12 mouse cellular contexts compared by ENCODE assay signal in the genomic region with DNA sequence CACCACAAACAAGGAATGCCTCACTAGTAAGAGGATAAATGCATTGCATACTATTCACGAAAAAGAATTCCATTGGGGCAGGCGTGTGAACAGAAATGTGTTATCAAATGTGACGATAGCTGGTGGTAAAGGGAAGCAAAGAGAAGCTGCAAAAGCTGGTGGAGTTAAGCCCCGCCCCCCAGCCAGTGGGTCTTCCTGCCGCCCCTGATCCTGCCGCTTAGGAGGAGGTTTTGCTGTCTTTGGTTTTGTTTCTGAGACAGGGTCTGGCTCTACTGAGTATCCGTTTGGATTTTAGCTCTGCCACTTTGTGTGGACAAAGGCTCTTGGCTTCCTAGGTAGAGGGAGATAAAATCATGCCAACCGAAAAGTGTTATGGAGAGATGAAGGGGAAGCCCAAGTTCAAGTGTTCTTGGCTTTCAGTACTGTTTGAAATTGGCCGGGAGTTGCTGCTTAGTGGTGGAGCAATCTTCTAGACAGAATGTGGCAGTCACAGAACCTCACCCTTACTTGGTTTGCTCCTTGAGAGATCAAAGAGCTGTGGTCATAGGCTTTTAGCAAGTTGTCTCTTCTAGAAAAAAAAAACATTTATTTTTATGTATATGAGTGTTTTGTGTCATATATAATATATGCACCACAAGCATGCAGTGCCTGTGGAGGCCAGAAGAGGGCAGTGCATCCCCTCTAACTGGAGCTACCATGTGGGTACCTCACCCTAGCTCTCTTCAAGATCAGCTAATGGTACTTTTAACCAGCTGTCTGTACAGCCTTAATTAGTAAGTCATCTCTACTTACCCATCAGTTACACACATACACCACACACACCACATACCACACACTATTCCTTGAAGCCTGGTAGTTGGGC. TPM values are rescaled to one million over a fixed set of nuclear protein-coding genes. Genes with fewer than 3 reads are reported as not detected.
DNase-seq lines count a peak whose midpoint lies in the region; ATAC-seq and TF ChIP-seq lines count a peak whose summit lies in the region.
"Had no signal": no experiment of that assay in that cellular context is flagged by ENCODE, and none has a peak within 500 bp of the region (broad histone marks: within the 10 kb centered on the region; RNA-seq: fewer than 3 reads in every experiment).

No protein-coding gene starts in this region.

- TF ChIP-seq POLR2A in MEL (IDR thresholded peaks at IDR 0.05; ENCODE audit: control insufficient read depth in 1 of 2, insufficient read depth in 1 of 2, low read depth in 1 of 2, low read length in 2 of 2, poor library complexity in 1 of 2): no peak

- H3K27me3 ChIP-seq in MEL (ENCODE audit: control insufficient read depth in 1 of 2, insufficient read depth in 2 of 2, low read length in 2 of 2): no peaks in the 10 kb centered on the region
- no peaks in the 10 kb centered on the region for H3K27me3 ChIP-seq in lung, postnatal 0 days (replicated peaks; ENCODE audit: insufficient read depth, low read length)
- H3K27me3 ChIP-seq: midbrain, embryonic 12.5 days had no signal

- H3K36me3 ChIP-seq in MEL (ENCODE audit: control insufficient read depth in 1 of 2, insufficient read depth in 2 of 2, low read length in 2 of 2): no peaks in the 10 kb centered on the region
- H3K36me3 ChIP-seq in lung, postnatal 0 days (ENCODE audit: insufficient read depth, low read length): no peaks in the 10 kb centered on the region
- H3K36me3 ChIP-seq: midbrain, embryonic 12.5 days had no signal

- H3K9me3 ChIP-seq in MEL (replicated peaks; ENCODE audit: insufficient read depth, low read length): no peaks in the 10 kb centered on the region
- H3K9me3 ChIP-seq in lung, postnatal 0 days (ENCODE audit: low read length): no peaks in the 10 kb centered on the region
- H3K9me3 ChIP-seq: midbrain, embryonic 12.5 days had no signal

- no peaks in the 10 kb centered on the region for H3K4me1 ChIP-seq in MEL (ENCODE audit: control insufficient read depth in 1 of 2, insufficient read depth in 2 of 2, low read length in 2 of 2)
- H3K4me1 ChIP-seq in lung, postnatal 0 days (ENCODE audit: insufficient read depth, low read depth, low read length): no peaks in the 10 kb centered on the region
- H3K4me1 ChIP-seq: midbrain, embryonic 12.5 days had no signal

- H3K4me3 ChIP-seq in MEL (ENCODE audit: control insufficient read depth in 1 of 2, insufficient read depth in 1 of 2, low read depth in 2 of 2, low read length in 2 of 2): no peak overlapping the region
- H3K4me3 ChIP-seq in lung, postnatal 0 days (ENCODE audit: low read depth, low read length): no peak overlapping the region
- H3K4me3 ChIP-seq: midbrain, embryonic 12.5 days had no signal

- H3K79me2 ChIP-seq in MEL (ENCODE audit: control insufficient read depth, insufficient read depth, low read length, poor library complexity): no peaks in the 10 kb centered on the region

- WGBS in lung, postnatal 0 days: 61% methylated on average over 9 of the region's 9 CpGs

- TF ChIP-seq EP300 in MEL (IDR thresholded peaks at IDR 0.05; ENCODE audit: low read depth in 1 of 2, low read length in 2 of 2): no peak
- TF ChIP-seq EP300 in lung, postnatal 0 days (IDR thresholded peaks at IDR 0.05): peak; percentile 65; the same call in 1 of the 2 replicates

- peak; percentile 37 for ATAC-seq in lung, postnatal 0 days
- ATAC-seq in granulocyte monocyte progenitor cell, adult 5-6 weeks (replicated peaks; ENCODE audit: poor library complexity, severe bottlenecking): no peak

- H3K9ac ChIP-seq in MEL (ENCODE audit: control insufficient read depth, low read depth, low read length, poor library complexity, severe bottlenecking): no peak overlapping the region
- H3K9ac ChIP-seq in lung, postnatal 0 days (replicated peaks; ENCODE audit: low read depth): no peak overlapping the region
- H3K9ac ChIP-seq: midbrain, embryonic 12.5 days had no signal

- H3K4me2 ChIP-seq in lung, postnatal 0 days (replicated peaks; ENCODE audit: low read depth, low read length): no peak overlapping the region
- H3K4me2 ChIP-seq: midbrain, embryonic 12.5 days had no signal

- peak; percentile 18 for TF ChIP-seq RAD21 in MEL (IDR thresholded peaks at IDR 0.05; ENCODE audit: low read depth, low read length)

- TF ChIP-seq CTCF in MEL (IDR thresholded peaks at IDR 0.05 in 2 of 3, conservative IDR thresholded peaks at IDR 0.05 in 1 of 3; ENCODE audit: control insufficient read depth in 1 of 3, insufficient read depth in 1 of 3, low read depth in 2 of 3, low read length in 3 of 3, poor library complexity in 1 of 3, severe bottlenecking in 1 of 3): peak; percentile 27 to 46 (median 39)
- TF ChIP-seq CTCF in lung, postnatal 0 days (IDR thresholded peaks at IDR 0.05): peak; percentile 60

- peak; percentile 36 to 60 for DNase-seq in cerebellum, postnatal 10 days
- DNase-seq in cerebellum, adult 8-10 months: no peak
- peak; percentile 31 for DNase-seq in kidney, postnatal 10 days
- DNase-seq in kidney, adult 18-20 months: no peak
- peak; percentile 14 for DNase-seq in MEL (ENCODE audit: low read depth, low spot score)
- DNase-seq in lung, postnatal 0 days (ENCODE audit: low spot score): peak; percentile 73
- no peak for DNase-seq in frontal cortex, postnatal 10 days (ENCODE audit: low spot score in 2 of 2)

- no peak overlapping the region for H3K27ac ChIP-seq in MEL (ENCODE audit: control insufficient read depth, low read depth, low read length)
- H3K27ac ChIP-seq in lung, postnatal 0 days (ENCODE audit: low read length): peak overlapping the region; percentile 54
- H3K27ac ChIP-seq: midbrain, embryonic 12.5 days had no signal

TF ChIP-seq in MEL, 35 proteins besides CTCF, POLR2A, EP300 and RAD21:
- TF ChIP-seq SMC3 (IDR thresholded peaks at IDR 0.05; ENCODE audit: low read depth, low read length) (peak; percentile 9; the same call in 1 of the 2 replicates), MEF2A (IDR thresholded peaks at IDR 0.05; ENCODE audit: extremely low read depth, insufficient replicate concordance, low read depth, low read length, poor library complexity, severe bottlenecking) (no peak)
TF ChIP-seq in MEL: peak in this region for 1.

RNA-seq across cellular contexts. Expression of a gene that starts 59.8 kb away (rescaled TPM):
- not detected in 2 replicates for total RNA-seq in MEL (2012; rRNA removed)
- polyA plus RNA-seq in MEL (2012; ENCODE audit: insufficient read depth in 1 of 2, insufficient read length in 2 of 2, low read depth in 1 of 2, low replicate concordance in 2 of 2, missing spikeins in 1 of 2): not detected
- polyA plus RNA-seq in lung, postnatal 0 days (2015; fragmentation: Nextera tagmentation; extraction: Ambion mirVana): 772 and 801 TPM in 2 replicates
- total RNA-seq in granulocyte monocyte progenitor cell, adult 5-6 weeks (2014; fragmentation: Nextera tagmentation): not detected in 2 replicates
- total RNA-seq in granulocyte monocyte progenitor cell, adult 5-6 weeks (2017): not detected in 2 replicates
- polyA plus RNA-seq: cortical plate, adult 2 months; limb, embryonic 11.5 days; midbrain, embryonic 12.5 days; spleen, adult 2 months had no signal

Comparison
In these comparisons a context has a peak if more than half of its experiments do, and no peak if none do; other contexts are left out.
1. DNase-seq: peak in cerebellum, postnatal 10 days (2 of 2), kidney, postnatal 10 days (single experiment), MEL (single experiment) and lung, postnatal 0 days (single experiment); none in cerebellum, adult 8-10 months (single experiment), kidney, adult 18-20 months (single experiment) and frontal cortex, postnatal 10 days (0 of 2).